Mouse (Mus musculus) gastrocnemius, postnatal 4 days (tissue): Measurements from ENCODE around the gene Trim43a. TPM values are rescaled to one million over a fixed set of nuclear protein-coding genes. Genes with fewer than 3 reads are reported as not detected.
"Not testable (repeated sequence)": the region's sequence is repeated elsewhere in the genome, so short reads cannot be mapped to it uniquely, and the experiment has no call there.

Source experiments
- DNase-seq, 2 experiments: peaks; one replicate each; pipeline ENCODE4 v3.0.0; 2021 to 2022; ENCODE audit warnings: low spot score in 2 of 2, mixed read lengths in 2 of 2
- long read RNA-seq, 2 experiments: library from polyadenylated mRNA; stranded (forward); transcript quantifications; one replicate each; pipeline ENCODE4 v2.0.0; 2021
- total RNA-seq, 2 experiments: library from RNA; stranded (reverse); gene quantifications; 2 replicates each; pipeline ENCODE4 v1.2.3; 2021

The Trim43a gene
- not detected for total RNA-seq
- long read RNA-seq, experiment 1, result 0 reads
- long read RNA-seq, experiment 2, result 0 reads

DNA sequence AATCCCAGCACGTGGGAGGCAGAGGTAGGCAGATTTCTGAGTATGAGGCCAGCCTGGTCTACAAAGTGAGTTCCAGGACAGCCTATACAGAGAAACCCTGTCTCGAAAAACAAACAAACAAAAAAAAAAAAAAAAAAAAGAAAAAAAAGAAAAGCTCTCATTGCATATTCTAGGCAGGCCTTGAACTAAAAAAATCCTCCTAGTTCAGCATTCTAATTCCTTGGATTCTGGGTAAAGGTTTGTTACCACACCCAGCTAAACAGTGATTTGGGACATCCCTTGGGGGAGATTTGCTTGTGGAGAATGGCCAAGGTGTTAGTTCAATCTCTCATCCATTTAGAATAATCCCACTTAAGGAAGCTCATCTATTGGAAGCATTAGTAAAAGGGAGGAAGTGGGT lies at the start of gene Trim43a:
Gene Trim43a (plus strand): TSS at position 301 of the 400 bp plus-strand sequence.
- DNase-seq, result not testable (repeated sequence)

DNA sequence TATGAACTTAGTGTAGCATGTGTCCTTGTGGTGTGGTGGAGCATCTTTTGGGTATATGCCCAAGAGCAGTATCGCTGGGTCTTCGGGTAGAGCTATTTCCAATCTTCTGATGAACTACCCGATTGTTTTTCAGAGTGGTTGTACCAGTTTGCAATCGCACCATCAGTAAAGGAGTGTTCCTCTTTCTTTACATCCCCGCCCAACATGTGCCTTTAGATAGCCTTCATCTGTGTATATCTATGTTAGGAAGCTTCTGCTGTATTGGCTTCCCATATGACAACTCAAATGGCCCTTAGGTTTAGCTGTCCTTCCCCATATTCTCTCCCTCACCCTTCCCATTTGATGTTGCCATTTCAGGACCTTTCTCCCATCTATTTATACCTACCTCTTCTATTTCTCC lies 46.6 kb upstream of the Trim43a start:
- DNase-seq, result no peak

DNA sequence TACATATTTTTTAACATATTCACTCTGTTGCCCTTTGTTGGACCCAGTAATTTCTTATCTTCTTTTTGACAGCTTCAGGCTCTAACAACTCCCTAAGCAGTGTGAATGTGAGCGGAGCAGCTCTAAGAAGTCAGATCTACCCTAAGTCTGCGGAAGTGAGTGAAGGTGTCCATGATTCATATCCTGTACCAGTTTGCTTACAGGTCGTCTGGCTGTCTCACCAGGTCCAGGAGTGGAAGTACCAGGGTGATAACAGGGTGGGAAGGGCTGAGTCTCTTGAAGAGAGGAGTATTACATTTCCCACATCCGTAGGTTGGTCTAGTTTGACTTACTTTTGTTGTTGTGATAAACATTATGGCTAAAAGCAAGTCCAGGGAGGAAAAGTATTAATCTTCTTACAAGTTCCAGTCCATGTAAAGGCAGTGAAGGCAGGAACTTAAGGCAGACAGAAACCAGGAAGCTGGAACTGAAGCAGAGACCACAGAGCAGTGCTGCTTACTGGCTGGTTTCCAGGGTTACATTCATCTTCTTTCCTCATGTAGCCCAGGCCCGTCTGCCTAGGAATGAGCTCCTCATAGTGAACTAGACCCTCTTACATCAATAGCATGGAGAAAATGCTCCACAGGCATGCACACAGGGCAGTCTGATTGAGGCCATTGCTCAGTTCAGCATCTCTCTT lies 41.0 kb upstream of the Trim43a start:
- DNase-seq, result no peak

DNA sequence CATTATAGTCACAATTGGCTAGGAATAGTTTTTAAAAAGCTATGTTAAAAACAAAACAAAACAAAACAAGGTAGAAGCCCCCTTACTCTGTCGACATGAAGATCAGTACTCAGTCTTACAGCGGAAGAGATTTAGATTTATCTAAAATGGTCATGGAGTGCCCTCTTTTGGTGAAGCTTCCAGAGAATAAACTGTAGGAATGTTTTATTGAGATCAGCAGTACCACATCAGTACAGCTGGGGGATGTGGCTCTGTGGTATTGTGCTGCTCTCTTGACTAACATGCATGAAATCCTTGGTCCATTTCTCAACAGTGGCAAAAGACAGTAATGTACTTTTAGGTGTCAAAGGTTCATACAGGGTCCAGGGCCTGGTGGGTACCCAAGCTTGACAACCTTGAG lies 37.9 kb upstream of the Trim43a start:
- DNase-seq, result no peak

DNA sequence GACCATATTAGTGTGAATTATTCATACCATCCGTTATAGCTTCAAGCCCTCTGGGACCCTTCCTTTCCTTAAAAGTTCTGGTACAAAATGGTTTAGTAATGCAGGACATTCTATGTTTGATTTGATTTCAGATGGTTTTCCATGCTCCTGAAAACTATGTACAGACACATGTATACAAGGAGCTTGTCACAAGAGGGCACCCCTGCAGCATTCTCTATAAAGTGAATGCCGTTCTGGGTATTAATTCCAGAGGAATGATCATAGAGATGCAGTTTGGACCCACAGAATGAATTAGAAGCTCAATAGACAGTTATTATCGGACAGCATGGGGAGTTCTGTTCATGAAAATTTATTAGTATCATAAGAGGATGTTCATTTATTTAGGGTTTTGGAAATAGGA lies 35.2 kb upstream of the Trim43a start:
- no peak for DNase-seq

DNA sequence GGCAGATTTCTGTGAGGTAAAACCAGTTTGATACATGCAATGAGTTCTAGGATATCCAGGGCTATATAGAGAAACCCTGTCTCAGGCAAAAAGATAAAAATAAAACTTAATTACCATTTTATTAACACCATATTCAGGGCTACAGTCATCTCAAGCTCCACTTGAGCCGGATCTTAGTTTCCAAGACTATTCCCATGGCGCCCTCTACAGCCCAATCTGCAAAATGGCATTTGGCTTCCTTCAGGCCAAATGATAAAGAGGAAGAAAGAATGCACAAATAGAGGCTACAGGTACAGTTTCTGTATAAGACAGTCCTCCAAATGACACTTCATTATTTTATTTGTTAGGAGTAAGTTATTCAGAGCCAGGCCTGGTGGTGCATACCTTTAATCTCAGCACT lies 34.5 kb upstream of the Trim43a start:
- DNase-seq, result peak in 1 of 2 experiments; percentile 39

DNA sequence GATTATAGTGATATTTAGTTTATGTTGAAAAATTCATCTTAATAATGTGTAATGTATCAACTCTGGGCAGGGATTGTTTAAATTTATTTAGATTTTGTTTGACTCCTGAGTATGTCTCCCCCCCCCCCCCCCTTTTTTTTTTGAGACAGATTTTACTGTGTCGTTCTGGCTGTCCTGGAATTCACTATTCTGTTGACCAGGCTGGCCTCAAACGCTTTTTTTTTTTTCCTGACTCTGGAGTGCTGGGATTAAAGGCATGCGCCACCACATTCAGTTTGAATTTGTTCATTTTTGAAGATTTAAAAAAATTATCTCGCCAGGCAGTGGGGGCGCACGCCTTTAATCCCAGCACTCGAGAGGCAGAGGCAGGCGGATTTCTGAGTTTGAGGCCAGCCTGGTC lies 34.0 kb upstream of the Trim43a start:
- DNase-seq, result no peak

DNA sequence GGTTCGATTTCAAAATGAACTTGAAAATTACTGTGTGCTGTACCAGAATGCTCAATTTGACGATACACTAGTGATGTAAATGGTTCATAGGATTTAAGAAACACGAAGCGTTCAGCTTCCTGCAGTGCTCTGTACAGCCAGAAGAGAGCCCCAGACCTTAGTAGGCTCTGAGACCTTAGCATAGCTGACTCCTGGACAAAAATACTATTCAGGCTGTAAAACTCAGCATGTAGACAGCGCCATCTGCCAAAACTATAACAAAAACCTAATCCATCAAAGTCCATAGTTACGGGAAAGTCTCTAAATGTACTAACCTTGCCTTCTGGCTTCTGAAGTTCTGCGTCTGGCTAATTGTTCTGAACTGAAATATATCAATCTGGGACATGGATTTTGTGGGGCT lies 33.4 kb upstream of the Trim43a start:
- no peak for DNase-seq

DNA sequence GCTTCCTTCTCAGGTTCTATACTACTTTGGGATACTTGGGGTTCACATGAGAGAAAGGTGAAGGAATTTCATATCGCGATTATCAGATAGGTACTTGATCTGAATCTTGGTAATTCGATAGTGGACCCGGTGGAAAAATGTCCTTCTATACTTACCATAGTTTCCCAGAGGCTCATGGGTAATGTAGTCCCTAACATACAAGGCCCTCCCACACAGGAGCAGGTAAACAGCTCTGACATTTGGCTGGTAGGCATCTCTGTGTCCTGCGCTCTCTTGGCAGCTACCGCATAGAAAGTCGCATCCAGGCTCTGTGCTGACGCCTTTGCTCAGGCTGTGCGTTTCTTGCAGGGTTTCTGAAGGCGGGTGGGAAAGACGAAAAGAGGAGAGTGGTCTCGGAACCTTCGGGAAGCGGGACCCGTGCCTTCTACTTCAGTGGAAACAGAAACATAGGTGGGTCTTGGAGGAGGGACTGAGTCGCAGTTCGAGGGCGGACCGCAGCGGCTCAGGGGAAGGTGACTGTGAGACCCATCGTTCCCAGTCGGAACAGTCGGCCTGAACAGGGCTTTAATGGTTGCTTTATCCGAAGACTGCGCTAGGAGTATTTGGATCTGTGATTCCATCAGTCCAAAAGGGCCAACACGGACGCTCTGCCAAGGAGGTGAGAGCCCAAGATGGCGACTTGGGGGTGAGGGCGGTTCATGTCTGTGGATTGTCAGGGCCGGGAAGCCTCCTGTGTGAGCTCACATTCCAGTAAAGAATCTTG lies 32.7 kb upstream of the Trim43a start, which contains the start of gene Zfp949:
Gene Zfp949 (plus strand): TSS at position 170 of the 763 bp plus-strand sequence.
- peak in 1 of 2 experiments; percentile 32 for DNase-seq

DNA sequence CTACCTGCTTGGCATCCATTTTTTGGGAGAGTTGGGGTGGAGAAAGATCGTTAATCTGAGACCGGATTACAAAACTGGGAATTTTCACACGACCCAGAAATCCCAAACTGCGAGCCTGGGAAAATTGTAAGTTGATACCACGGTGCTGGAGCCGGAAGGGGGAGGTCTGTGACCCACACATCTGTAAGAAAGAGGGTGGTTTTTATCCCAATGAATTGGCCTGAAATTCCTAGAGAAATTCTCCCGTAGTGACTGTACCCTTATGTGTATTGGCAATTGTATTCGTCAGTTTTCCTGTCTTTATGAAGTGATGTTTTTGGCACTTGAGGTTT lies 32.1 kb upstream of the Trim43a start:
- DNase-seq, result no peak

DNA sequence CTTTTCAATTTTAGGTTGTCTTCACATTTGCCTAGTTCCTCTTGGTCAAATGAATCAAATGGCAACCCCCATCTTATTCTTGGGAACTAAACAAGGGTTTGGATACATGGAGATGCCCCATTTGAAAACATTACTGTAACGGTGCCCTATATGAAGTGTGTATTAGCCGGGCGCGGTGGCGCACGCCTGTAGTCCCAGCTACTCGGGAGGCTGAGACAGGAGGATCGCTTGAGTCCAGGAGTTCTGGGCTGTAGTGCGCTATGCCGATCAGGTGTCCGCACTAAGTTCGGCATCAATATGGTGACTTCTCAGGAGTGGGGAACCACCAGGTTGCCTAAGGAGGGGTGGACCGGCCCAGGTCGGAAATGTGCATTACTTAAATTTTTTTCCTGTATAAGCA lies 27.6 kb upstream of the Trim43a start:
- no peak for DNase-seq

DNA sequence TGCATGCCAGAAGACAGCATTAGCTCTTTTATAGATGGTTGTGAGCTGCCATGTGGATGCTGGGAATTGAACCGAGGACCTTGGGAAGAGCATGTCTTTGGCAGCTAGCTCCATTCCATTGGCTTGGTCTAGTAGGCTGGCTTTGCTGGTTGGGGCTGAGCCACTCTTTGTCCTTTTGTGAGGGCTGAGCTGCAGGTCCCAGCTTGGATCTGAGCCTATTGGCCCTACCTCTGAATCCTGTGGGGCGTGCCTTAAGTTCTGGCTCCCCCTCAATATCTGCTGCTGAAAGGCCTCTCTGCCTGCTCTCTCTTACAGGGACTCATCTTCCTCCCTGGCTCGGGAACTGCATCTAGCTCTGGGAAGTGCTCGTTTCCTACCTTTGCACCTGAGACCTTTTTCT lies 22.5 kb upstream of the Trim43a start:
- no peak for DNase-seq

DNA sequence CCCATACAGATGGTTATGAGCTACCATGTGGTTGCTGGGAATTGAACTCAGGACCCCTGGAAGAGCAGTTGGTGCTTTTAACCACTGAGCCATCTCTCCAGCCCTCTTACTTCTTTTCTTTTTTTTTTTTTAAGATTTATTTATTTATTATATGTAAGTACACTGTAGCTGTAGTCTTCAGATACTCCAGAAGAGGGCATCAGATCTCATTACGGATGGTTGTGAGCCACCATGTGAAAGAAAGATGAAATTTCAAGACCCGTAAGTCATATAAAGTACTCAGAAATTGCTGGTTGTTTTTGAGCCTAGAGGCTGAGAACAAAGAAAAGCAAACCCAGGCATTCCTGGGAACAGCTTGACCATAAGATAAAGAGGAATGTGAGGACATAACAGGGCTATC lies 19.2 kb upstream of the Trim43a start:
- DNase-seq, result not testable (repeated sequence)

DNA sequence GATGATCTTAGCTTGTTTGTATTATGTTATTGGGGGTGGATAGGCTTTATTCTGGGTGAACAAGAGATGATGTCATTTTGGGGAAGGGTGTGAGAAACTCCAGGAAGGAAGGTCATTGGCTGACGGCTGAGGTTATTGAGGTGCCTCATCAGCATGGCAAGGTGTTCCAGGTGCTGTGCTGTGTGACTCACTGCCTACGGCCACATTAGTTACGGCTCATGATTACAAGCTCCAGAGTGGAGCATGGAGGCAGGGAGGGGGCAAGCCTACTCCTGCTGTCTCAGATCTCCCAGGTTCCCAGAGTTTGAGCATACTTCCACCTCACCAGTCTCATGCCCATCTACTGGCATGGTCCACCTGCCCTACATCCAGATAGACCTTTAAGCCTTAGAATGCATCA lies 10.2 kb upstream of the Trim43a start:
- not testable (repeated sequence) for DNase-seq

DNA sequence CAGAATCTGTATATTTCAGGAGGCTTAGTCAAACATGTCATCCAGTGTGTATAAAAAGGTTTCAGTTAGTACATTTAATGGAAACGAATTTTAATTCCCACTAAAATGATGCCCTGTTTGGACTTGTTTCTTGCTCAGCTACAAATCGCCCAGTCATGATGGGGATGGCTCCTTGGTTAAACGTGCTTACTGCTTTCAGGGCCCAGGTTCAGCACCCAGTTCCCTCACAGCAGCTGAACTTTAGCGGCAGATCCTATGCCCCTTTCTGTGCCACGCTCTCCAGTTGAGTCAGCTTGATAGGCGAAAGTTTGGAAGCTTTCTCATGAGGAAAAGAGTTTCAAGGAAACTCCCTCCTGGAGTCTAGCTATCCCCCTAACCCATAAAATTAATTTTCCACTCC lies 13.0 kb downstream of the Trim43a start:
- not testable (repeated sequence) for DNase-seq

DNA sequence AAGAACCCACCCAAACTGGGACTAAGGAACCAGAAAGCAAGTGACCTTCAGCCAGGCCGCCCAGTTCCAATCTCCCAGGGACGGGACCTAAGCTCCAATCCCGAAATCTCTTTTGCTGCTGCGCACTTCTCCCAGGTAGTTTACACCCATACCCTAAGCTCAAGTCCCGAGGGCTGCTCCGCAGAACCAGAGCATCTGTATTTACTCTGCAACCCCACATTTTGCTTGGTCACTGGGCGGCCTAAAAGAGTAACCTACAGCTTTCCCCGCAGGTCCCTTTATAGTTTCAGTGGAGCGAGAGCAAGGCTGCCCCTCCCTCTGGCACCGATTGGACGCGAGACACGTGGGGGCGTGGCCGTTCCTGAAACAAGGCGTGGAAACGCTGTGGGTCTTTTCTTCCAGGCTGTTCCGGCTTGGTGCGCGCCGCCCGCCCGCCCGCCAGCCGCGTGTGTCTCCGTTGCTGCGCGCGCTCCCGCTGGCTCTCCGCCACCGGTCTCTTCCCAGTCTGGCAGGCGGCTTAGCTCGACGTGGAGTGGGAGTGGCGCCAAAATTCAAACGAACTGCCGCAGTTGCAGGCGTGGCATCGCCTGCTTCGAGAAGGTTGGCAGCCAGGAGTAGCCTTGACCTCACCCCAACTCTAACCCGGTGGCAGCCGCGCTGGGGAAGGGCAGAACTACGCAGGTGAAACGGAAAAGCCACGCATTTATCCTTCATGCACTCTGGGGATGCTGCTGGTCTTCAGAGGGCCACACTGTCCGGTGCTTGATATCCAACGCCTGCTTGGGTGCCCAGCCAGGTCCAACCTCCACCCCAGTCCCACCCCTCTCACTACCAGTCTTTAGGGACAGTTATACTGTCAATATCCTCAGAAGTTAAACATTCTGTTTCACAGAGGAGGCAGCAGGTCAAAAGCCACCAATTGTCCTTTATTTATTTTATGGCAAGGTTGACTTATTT lies 18.8 kb downstream of the Trim43a start:
- DNase-seq, result peak; percentile 99 to 100

DNA sequence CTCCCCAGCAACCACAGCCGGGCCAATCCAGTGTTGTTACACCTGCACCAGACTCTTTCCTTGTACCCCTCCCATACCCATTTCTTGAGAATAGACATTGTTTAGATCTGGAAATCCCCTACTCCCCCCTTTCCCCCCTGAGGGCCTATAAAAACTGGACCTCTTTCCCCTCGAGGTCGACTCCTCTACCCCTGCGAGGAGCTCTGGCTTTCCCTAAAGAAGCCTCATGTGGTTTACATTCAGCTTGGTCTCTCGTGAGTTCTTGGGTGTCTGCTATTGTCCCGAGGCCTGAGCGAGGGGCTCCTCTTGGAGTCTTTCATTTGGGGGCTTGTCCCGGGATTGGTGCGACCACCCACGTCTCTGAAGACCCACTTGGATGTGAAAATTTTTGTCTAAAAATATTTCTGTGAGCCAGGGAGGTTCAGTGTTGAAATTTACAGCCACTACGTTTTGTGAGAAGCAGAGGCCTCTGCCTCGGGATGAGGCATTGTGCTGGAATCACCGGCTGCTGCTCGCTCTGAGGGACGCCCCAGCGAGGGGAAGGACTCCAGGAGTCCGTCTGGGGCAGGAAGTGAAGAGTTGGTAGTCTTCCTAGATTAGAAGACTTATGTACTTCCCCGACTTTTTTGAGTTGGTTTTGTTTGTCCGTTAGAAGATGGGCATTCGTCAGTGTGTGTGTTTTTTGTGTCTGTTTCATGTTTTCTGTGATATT lies 45.3 kb downstream of the Trim43a start:
- DNase-seq, result not testable (repeated sequence)

DNA sequence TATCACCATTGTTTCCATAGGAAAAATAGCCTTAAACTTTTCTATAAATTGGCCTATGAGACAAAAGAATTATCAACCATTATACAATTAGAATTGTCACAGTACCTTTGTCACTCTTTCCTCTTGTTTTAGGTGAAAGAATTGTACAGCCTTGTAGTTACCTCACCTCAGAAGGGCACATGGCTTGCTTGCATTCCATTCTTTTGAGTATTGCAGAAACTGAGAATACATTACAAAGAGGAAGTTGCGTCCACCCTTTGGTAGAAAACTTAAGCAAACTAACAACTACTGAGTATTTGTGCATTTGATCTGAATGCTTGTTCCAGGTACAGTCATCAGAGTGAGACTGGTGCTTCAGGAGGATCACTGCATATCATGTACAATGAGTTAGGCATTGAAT lies 57.4 kb downstream of the Trim43a start:
- DNase-seq, result not testable (repeated sequence)
